Mouse (Mus musculus): ENCODE measurements around the gene Sec24c. TPM values are rescaled to one million over a fixed set of nuclear protein-coding genes. Genes with fewer than 3 reads are reported as not detected.

The Sec24c gene
- polyA plus RNA-seq, 1 experiment from 2014 or later, result 101 TPM

GRCm38 (mm10) chr14:20730853-20731602 is 56.9 kb downstream of the Sec24c start:
- 89% methylated on average over 9 of the region's 9 CpGs for WGBS
- Histone ChIP-seq H3K27ac (replicated peaks) (no peak overlapping the region), H3K4me2 (no peak overlapping the region), H3K4me3 (no peak overlapping the region), H3K4me1 (replicated peaks) (peaks cover 18% of the 10 kb centered on the region), H3K36me3 (peaks cover 49% of the 10 kb centered on the region), H3K27me3 (no peaks in the 10 kb centered on the region), H3K9me3 (no peaks in the 10 kb centered on the region), H3K9ac (no peak overlapping the region)
- no peak for ATAC-seq (ENCODE audit: low FRiP score, low read depth)

GRCm38 (mm10) chr14:20733041-20733951 is 59.2 kb downstream of the Sec24c start:
- Histone ChIP-seq H3K4me1 (replicated peaks) (peaks cover 18% of the 10 kb centered on the region), H3K4me2 (peak overlapping the region; percentile 81), H3K27me3 (no peaks in the 10 kb centered on the region), H3K36me3 (peaks cover 44% of the 10 kb centered on the region), H3K27ac (replicated peaks) (peak overlapping the region; percentile 90), H3K9ac (peak overlapping the region; percentile 79), H3K9me3 (no peaks in the 10 kb centered on the region), H3K4me3 (peak overlapping the region; percentile 67)
- no peak for ATAC-seq (ENCODE audit: low FRiP score, low read depth)
- WGBS, result 50% methylated on average over 12 of the region's 12 CpGs

GRCm38 (mm10) chr14:20733952-20734774 is 60.1 kb downstream of the Sec24c start, which contains the start of gene Ndst2:
TSS of gene Ndst2 (minus strand) at chr14:20734562.
- peak; percentile 98 for ATAC-seq (ENCODE audit: low FRiP score, low read depth)
- H3K9me3 ChIP-seq, result no peaks in the 10 kb centered on the region
- WGBS, result under 1% methylated on average over 71 of the region's 81 CpGs
- peak within 1 kb of the TSS; percentile 79 for H3K9ac ChIP-seq
- peak within 1 kb of the TSS; percentile 90 for H3K27ac ChIP-seq (replicated peaks)
- peaks cover 44% of the 10 kb centered on the region for H3K36me3 ChIP-seq
- peak within 1 kb of the TSS; percentile 81 for H3K4me2 ChIP-seq
- H3K4me3 ChIP-seq, result peak within 1 kb of the TSS; percentile 67
- peaks cover 18% of the 10 kb centered on the region for H3K4me1 ChIP-seq (replicated peaks)
- H3K27me3 ChIP-seq, result no peaks in the 10 kb centered on the region

GRCm38 (mm10) chr14:20735052-20735451 is 60.9 kb downstream of the Sec24c start:
- WGBS, result 63% methylated on average over 2 of the region's 2 CpGs
- no peak for ATAC-seq (ENCODE audit: low FRiP score, low read depth)
- H3K9me3 ChIP-seq, result no peaks in the 10 kb centered on the region
- peaks cover 18% of the 10 kb centered on the region for H3K4me1 ChIP-seq (replicated peaks)
- no peak overlapping the region for H3K9ac ChIP-seq
- peak overlapping the region; percentile 81 for H3K4me2 ChIP-seq
- peaks cover 44% of the 10 kb centered on the region for H3K36me3 ChIP-seq
- no peaks in the 10 kb centered on the region for H3K27me3 ChIP-seq
- peak overlapping the region; percentile 90 for H3K27ac ChIP-seq (replicated peaks)
- 0 out of 2 replicates have a peak overlapping the region, but pooled peaks have one; percentile 67 for H3K4me3 ChIP-seq

GRCm38 (mm10) chr14:20735892-20736390 is 61.8 kb downstream of the Sec24c start:
- H3K27ac ChIP-seq (replicated peaks), result 0 out of 2 replicates have a peak overlapping the region, but pooled peaks have one; percentile 2
- no peaks in the 10 kb centered on the region for H3K9me3 ChIP-seq
- peaks cover 36% of the 10 kb centered on the region for H3K36me3 ChIP-seq
- WGBS, result 84% methylated on average over 13 of the region's 13 CpGs
- no peak overlapping the region for H3K4me2 ChIP-seq
- H3K4me1 ChIP-seq (replicated peaks), result peaks cover 18% of the 10 kb centered on the region
- H3K27me3 ChIP-seq, result no peaks in the 10 kb centered on the region
- no peak overlapping the region for H3K4me3 ChIP-seq
- no peak overlapping the region for H3K9ac ChIP-seq
- ATAC-seq (ENCODE audit: low FRiP score, low read depth), result no peak

GRCm38 (mm10) chr14:20737306-20737705 is 63.2 kb downstream of the Sec24c start:
- ATAC-seq (ENCODE audit: low FRiP score, low read depth), result no peak
- Histone ChIP-seq H3K27ac (replicated peaks) (no peak overlapping the region), H3K4me1 (replicated peaks) (peaks cover 18% of the 10 kb centered on the region), H3K9ac (no peak overlapping the region), H3K36me3 (peaks cover 36% of the 10 kb centered on the region), H3K9me3 (no peaks in the 10 kb centered on the region), H3K4me2 (no peak overlapping the region), H3K27me3 (no peaks in the 10 kb centered on the region), H3K4me3 (no peak overlapping the region)
- 37% methylated on average over 14 of the region's 14 CpGs for WGBS

GRCm38 (mm10) chr14:20738511-20738910 is 64.4 kb downstream of the Sec24c start:
- H3K36me3 ChIP-seq, result peaks cover 43% of the 10 kb centered on the region
- H3K4me3 ChIP-seq, result no peak overlapping the region
- H3K4me1 ChIP-seq (replicated peaks), result peaks cover 10% of the 10 kb centered on the region
- no peak overlapping the region for H3K27ac ChIP-seq (replicated peaks)
- H3K27me3 ChIP-seq, result no peaks in the 10 kb centered on the region
- no peak for ATAC-seq (ENCODE audit: low FRiP score, low read depth)
- whole genome bisulfite sequencing, result 93% methylated on average over 8 of the region's 8 CpGs
- H3K9ac ChIP-seq, result no peak overlapping the region
- no peak overlapping the region for H3K4me2 ChIP-seq
- no peaks in the 10 kb centered on the region for H3K9me3 ChIP-seq

GRCm38 (mm10) chr14:20741301-20741700 is 67.2 kb downstream of the Sec24c start:
- WGBS, result 96% methylated on average over 9 of the region's 9 CpGs
- no peak for ATAC-seq (ENCODE audit: low FRiP score, low read depth)

GRCm38 (mm10) chr14:20743614-20744013 is 69.5 kb downstream of the Sec24c start:
- Histone ChIP-seq H3K36me3 (peaks cover 43% of the 10 kb centered on the region), H3K27ac (replicated peaks) (no peak overlapping the region), H3K27me3 (no peaks in the 10 kb centered on the region), H3K4me2 (no peak overlapping the region), H3K4me3 (no peak overlapping the region), H3K9me3 (no peaks in the 10 kb centered on the region), H3K4me1 (replicated peaks) (no peaks in the 10 kb centered on the region), H3K9ac (no peak overlapping the region)
- no peak for ATAC-seq (ENCODE audit: low FRiP score, low read depth)
- WGBS, result 91% methylated on average over 3 of the region's 3 CpGs

More at GRCm38 (mm10) chr14:20741301-20741700, 67.2 kb downstream of the Sec24c start:
- H3K4me2 ChIP-seq, result no peak overlapping the region
- no peaks in the 10 kb centered on the region for H3K27me3 ChIP-seq
- H3K9me3 ChIP-seq, result no peaks in the 10 kb centered on the region
- no peak overlapping the region for H3K27ac ChIP-seq (replicated peaks)
- no peak overlapping the region for H3K9ac ChIP-seq
- H3K36me3 ChIP-seq, result peaks cover 60% of the 10 kb centered on the region
- H3K4me3 ChIP-seq, result no peak overlapping the region
- H3K4me1 ChIP-seq (replicated peaks), result no peaks in the 10 kb centered on the region

Data from hindbrain, embryonic 15.5 days (tissue).